Mouse (Mus musculus) lung, postnatal 25 days (tissue): Measurements from ENCODE around the gene Mbd3l1.

Experiments used
- DNase-seq: peaks from one replicate; pipeline ENCODE4 v3.0.0; 2022; ENCODE audit warnings: low spot score

Gene Mbd3l1

DNA sequence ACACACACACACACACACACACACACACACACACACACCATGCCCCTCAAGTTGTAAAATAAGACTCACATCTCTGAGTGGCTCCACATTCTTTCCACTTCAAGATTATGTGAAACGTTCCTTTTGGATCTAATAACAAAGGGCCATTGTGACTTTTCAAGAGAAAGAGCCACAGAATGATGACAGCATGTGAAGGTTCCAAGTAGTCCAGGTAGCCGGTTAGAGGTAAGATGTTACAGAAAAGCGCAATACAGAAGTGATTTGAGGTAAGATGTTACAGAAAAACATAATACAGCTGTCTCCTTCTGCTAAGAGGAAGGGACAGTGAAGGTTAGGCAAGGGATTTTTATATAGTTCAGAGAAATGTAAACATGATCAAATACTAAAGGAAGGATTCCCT, at the start of gene Mbd3l1, which contains the start of gene Zfp558:
Gene Mbd3l1 (plus strand): TSS at position 192 of the 400 bp plus-strand sequence.
Gene Zfp558 (minus strand): TSS at position 101 of the 400 bp plus-strand sequence.
- DNase-seq, result no peak

DNA sequence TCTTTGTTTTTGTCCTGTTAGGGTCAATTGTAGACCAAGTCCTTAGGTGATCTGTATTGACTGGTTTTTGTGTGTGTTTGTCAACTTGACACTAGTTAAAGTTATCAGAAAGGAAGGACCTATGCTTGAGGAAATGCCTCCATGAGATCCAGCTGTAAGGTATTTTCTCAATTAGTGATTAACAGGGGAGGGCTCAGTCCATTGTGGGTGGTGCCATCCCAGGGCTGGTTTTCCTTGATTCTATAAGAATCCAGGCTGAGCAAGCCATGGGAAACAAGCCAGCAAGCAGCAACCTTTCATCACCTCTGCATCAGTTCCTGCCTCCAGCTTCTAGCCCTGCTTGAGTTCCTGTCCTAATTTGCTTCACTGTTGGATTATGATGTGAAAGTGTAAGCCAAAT, 47.8 kb upstream of the Mbd3l1 start, which contains the start of gene Mbd3l2:
Gene Mbd3l2 (plus strand): TSS at position 301 of the 400 bp plus-strand sequence.
- no peak for DNase-seq

DNA sequence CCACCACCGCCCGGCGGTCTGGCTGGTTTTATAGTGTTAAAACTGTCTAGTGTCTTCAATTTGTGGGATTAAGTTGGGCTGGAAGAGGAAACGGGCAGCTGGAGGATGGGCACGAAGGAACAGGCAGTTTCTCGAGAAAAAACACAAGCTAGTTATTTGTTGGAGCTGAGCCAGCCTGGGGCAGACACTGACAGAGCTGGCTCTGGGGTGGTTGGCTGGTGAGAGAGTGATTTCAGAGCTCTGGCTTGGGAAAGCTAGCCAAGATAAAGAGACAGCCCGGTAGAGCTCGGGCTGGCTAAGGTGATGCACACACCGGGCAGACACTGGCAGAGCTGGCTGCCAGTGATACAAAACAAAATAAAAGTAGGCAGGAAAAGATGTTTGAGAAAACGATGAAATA, 46.5 kb upstream of the Mbd3l1 start:
- no peak for DNase-seq

DNA sequence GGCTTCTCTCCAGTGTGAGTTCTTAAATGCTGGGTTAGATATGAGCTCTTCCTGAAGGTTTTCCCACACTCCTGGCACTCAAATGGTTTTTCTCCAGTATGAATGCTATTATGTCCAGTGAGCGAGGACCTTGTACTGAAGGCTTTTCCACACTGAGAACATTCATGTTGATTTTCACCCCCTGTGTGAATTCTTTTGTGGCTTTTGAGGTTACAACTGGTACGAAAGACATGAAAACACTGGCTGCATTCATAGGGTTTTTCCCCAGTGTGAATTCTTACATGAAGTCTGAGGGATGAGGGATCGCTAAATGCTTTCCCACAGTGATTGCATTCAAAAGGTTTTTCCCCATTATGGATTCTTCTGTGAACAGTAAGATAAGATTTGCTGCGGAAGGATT, 21.6 kb upstream of the Mbd3l1 start:
- DNase-seq, result no peak

DNA sequence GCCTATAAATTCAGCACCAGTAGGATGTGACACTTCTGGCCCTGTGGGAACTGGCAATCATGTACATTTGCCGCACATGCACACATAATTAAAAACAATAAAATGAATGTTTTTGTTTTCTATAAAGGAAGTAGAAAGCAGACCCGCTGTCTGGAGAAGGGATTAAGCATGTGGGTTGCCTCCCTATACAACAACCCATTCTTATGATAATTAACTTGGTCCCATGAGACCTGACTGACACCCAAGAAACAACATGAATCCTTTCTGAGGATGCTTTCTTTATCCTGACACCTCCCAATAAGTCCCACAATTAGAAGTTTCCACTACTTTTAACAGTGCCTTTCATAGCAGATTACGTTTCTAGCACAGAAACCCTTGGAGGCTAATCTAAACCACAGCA, 10.8 kb upstream of the Mbd3l1 start:
- DNase-seq, result no peak

DNA sequence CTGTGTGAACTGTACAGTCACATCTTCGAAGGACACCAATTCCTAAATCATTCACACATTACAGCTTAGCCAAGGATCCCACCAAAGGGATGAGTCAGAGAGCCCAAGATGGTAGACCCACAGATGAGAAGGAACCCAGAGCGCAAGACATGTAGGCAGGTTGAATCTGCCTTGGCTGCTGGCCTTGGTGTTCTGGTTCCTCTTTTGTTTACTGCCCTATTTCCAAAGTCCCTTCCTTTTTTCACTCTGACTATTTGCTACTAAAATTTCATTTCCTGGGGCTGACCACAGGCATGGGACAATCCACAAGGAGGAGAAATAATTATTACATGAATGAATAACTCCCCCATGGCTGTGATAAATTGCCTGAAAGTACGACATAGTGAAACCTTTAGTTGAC, 10.2 kb upstream of the Mbd3l1 start:
- DNase-seq, result no peak

DNA sequence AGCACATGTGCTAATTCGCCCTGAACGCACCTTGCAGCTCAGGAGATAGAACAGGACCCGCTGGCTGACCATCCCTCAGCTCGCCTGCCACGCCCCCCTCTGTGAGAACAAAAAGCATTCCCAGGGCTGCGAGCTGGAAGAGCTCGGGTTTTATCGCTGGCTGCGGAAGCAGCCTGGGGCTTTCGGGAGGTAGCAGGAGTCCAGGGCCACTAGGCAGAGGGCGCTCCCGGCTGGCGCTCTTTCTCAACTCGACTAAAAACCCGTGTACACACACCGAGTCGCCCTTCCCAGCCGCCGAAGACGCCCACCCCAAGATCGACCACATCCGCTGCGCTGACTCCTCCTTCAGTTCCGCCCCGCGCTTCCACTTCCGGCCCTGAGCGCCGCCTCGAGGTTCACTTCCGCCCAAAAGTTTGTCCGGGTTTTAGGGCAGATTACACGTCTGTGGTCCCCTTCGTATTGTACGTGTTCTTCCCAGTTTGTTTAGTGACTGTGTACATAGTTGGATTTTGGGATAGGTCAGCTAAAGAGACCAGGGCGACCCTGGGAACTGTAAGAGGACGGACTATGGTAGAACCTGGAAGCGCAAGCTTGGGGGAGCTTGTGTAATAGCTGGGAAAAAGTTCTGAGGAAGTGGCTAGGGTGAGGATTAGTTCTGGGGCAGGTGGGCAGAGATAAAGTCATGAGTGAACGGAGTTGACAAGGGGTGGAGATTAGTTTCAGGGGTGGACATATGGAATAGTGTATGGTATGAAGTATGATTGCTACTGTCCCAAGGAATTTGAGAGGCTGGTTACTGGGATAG, 4.6 kb upstream of the Mbd3l1 start:
- DNase-seq, result peak; percentile 56

DNA sequence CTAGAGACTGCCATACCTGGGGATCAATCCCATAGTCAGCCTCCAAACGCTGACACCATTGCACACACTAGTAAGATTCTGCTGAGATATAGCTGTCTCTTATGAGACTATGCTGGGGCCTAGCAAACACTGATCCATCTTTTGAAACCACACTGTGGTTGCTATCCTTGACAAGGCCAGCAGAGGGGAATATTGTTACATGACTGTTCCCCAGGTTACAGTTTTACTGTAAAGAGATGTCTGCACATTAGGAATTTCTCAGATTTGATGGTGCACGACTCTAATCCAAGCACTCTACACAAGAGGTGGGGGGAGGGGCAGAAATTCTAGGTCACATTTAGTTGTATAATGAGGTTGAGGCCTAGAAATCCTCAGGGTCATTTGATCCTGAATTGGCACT, 29.9 kb downstream of the Mbd3l1 start:
- no peak for DNase-seq
